Mouse (Mus musculus): ENCODE data around the gene Fat3. TPM values are rescaled to one million over a fixed set of nuclear protein-coding genes. Genes with fewer than 3 reads are reported as not detected.

Fat3 gene
- polyA plus RNA-seq, 1 experiment from 2014 or later, result 5.4 TPM

DNA sequence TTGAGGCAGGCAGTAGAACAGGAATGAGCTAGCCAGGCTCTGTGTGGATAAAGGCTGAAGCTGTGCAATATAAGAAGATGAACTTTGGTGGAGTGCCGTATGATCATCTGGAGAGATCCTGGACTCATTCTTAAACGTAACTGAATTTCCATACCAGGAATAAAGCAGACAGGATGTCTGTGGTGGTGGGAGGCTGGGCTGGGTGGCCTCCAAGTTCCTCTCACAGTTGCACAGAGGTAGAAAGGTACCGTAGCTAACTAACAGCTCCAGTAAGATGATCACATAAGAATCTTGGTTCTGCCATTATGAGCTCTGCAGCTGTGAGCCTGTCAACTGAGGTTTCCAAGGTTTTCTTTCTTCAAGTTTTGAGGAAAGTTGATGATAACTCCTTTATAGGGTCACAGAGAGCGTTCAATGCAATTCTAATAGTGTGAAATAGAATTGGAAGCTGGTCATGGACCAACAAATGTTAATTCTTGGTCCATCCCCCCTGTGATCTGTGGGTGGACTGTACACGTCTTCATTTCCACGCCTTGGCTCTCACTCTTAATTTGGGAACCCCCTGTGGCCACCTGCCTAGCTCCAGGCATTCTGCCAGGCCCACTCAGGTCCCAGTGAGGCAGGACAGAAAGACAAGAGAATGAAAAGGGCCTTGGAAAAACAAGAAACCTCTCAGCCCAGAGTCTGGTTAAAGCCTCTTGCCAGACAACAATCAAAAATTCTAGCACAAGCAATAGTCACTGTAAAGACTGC, 547.3 kb downstream of the Fat3 start:
- no peak overlapping the region for H3K27ac ChIP-seq (replicated peaks; ENCODE audit: low read depth, low read length)
- no peaks in the 10 kb centered on the region for H3K4me1 ChIP-seq (ENCODE audit: control insufficient read depth, insufficient read depth, low read length)
- no peaks in the 10 kb centered on the region for H3K9me3 ChIP-seq (ENCODE audit: control insufficient read depth, low read length)
- DNase-seq (ENCODE audit: low spot score) (peak; percentile 24), ATAC-seq (ENCODE audit: low read depth) (peak; percentile 62)
- 62% methylated on average over 6 of the region's 6 CpGs for WGBS
- no peak overlapping the region for H3K9ac ChIP-seq (ENCODE audit: low read depth, low read length)
- H3K27me3 ChIP-seq (replicated peaks; ENCODE audit: control insufficient read depth, insufficient read depth, low read length), result no peaks in the 10 kb centered on the region
- no peak overlapping the region for H3K4me3 ChIP-seq (ENCODE audit: low read depth, low read length)
- no peaks in the 10 kb centered on the region for H3K36me3 ChIP-seq (ENCODE audit: control insufficient read depth, insufficient read depth, low read length)
- H3K4me2 ChIP-seq (ENCODE audit: low read depth, low read length), result no peak overlapping the region

- H3K36me3 ChIP-seq (ENCODE audit: control insufficient read depth, insufficient read depth, low read length), result no peaks in the 10 kb centered on the region
These were observed 553.0 kb downstream of the Fat3 start for GRCm38 (mm10) chr9:15948086-15948485.

DNA sequence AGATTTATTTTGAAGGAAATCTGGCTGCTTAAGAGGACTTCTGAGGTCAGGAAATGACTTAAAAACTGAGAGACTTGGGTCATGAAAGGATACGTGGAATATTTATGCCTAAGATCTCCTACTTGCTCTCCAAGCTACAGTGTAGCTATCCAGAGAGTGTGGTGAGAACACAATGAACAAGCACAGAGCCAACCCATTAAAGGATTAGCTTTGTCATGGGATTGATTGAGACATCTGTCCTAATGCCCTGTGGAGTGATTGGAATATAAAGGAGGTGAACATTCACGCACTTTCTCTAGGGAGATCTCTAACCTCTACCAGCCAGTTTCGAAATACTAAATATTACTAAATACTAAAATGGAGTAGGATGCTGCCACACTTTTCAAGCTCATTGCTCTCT, 556.9 kb downstream of the Fat3 start:
- 55% methylated on average over 3 of the region's 3 CpGs for WGBS
- no peaks in the 10 kb centered on the region for H3K27me3 ChIP-seq (replicated peaks; ENCODE audit: control insufficient read depth, insufficient read depth, low read length)
- H3K27ac ChIP-seq (replicated peaks; ENCODE audit: low read depth, low read length), result no peak overlapping the region
- H3K4me2 ChIP-seq (ENCODE audit: low read depth, low read length), result no peak overlapping the region
- no peak overlapping the region for H3K9ac ChIP-seq (ENCODE audit: low read depth, low read length)
- H3K4me3 ChIP-seq (ENCODE audit: low read depth, low read length), result no peak overlapping the region
- ATAC-seq (ENCODE audit: low read depth), result no peak
- H3K36me3 ChIP-seq (ENCODE audit: control insufficient read depth, insufficient read depth, low read length), result no peaks in the 10 kb centered on the region
- no peak for DNase-seq (ENCODE audit: low spot score)
- no peaks in the 10 kb centered on the region for H3K9me3 ChIP-seq (ENCODE audit: control insufficient read depth, low read length)
- H3K4me1 ChIP-seq (ENCODE audit: control insufficient read depth, insufficient read depth, low read length), result peaks cover 11% of the 10 kb centered on the region

More at GRCm38 (mm10) chr9:15948086-15948485, 553.0 kb downstream of the Fat3 start:
- Histone ChIP-seq H3K9ac (ENCODE audit: low read depth, low read length) (no peak overlapping the region), H3K27ac (replicated peaks; ENCODE audit: low read depth, low read length) (no peak overlapping the region), H3K4me3 (ENCODE audit: low read depth, low read length) (no peak overlapping the region), H3K4me1 (ENCODE audit: control insufficient read depth, insufficient read depth, low read length) (peaks cover 1% of the 10 kb centered on the region), H3K4me2 (ENCODE audit: low read depth, low read length) (no peak overlapping the region), H3K9me3 (ENCODE audit: control insufficient read depth, low read length) (no peaks in the 10 kb centered on the region), H3K27me3 (replicated peaks; ENCODE audit: control insufficient read depth, insufficient read depth, low read length) (no peaks in the 10 kb centered on the region)
- 77% methylated on average over 4 of the region's 4 CpGs for WGBS
- DNase-seq (ENCODE audit: low spot score) (no peak), ATAC-seq (ENCODE audit: low read depth) (no peak)

- no peak overlapping the region for H3K9ac ChIP-seq (ENCODE audit: low read depth, low read length)
- no peaks in the 10 kb centered on the region for H3K27me3 ChIP-seq (replicated peaks; ENCODE audit: control insufficient read depth, insufficient read depth, low read length)
- no peak overlapping the region for H3K4me3 ChIP-seq (ENCODE audit: low read depth, low read length)
- ATAC-seq (ENCODE audit: low read depth), result no peak
- H3K4me2 ChIP-seq (ENCODE audit: low read depth, low read length), result no peak overlapping the region
- 71% methylated on average over 3 of the region's 3 CpGs for WGBS
- H3K36me3 ChIP-seq (ENCODE audit: control insufficient read depth, insufficient read depth, low read length), result no peaks in the 10 kb centered on the region
- no peak overlapping the region for H3K27ac ChIP-seq (replicated peaks; ENCODE audit: low read depth, low read length)
- no peak for DNase-seq (ENCODE audit: low spot score)
- H3K4me1 ChIP-seq (ENCODE audit: control insufficient read depth, insufficient read depth, low read length), result peaks cover 11% of the 10 kb centered on the region
- H3K9me3 ChIP-seq (ENCODE audit: control insufficient read depth, low read length), result no peaks in the 10 kb centered on the region
These were observed 557.5 kb downstream of the Fat3 start for GRCm38 (mm10) chr9:15943486-15944153.

DNA sequence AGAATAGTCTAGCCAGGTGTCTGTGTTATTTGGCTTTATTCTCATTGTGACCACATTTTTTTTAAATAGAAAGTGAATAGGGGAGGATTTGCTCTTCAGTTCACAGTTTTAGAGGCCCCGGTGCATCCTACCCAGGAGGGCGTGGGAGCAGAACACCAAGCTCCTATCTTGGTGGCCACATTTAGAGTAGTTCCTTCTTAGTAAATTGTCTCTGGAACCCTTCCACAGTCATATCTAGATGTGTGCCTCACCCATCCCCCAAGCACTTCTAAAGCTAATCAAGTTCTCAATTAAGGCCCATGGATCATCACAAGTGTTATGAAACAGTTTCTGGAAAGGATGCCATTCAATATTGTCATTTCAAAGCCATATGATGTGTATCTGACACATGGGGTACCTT, 559.3 kb downstream of the Fat3 start:
- H3K27me3 ChIP-seq (replicated peaks; ENCODE audit: control insufficient read depth, insufficient read depth, low read length), result no peaks in the 10 kb centered on the region
- no peak overlapping the region for H3K27ac ChIP-seq (replicated peaks; ENCODE audit: low read depth, low read length)
- 86% methylated on average over 2 of the region's 2 CpGs for WGBS
- no peaks in the 10 kb centered on the region for H3K36me3 ChIP-seq (ENCODE audit: control insufficient read depth, insufficient read depth, low read length)
- DNase-seq (ENCODE audit: low spot score), result no peak
- H3K4me3 ChIP-seq (ENCODE audit: low read depth, low read length), result no peak overlapping the region
- H3K4me2 ChIP-seq (ENCODE audit: low read depth, low read length), result no peak overlapping the region
- H3K9me3 ChIP-seq (ENCODE audit: control insufficient read depth, low read length), result no peaks in the 10 kb centered on the region
- peaks cover 11% of the 10 kb centered on the region for H3K4me1 ChIP-seq (ENCODE audit: control insufficient read depth, insufficient read depth, low read length)
- ATAC-seq (ENCODE audit: low read depth), result no peak
- H3K9ac ChIP-seq (ENCODE audit: low read depth, low read length), result no peak overlapping the region

- H3K27me3 ChIP-seq (replicated peaks; ENCODE audit: control insufficient read depth, insufficient read depth, low read length), result no peaks in the 10 kb centered on the region
- H3K4me2 ChIP-seq (ENCODE audit: low read depth, low read length), result no peak overlapping the region
- ATAC-seq (ENCODE audit: low read depth) (no peak), DNase-seq (ENCODE audit: low spot score) (no peak)
- WGBS, result 74% methylated on average over 7 of the region's 7 CpGs
- no peaks in the 10 kb centered on the region for H3K9me3 ChIP-seq (ENCODE audit: control insufficient read depth, low read length)
- no peak overlapping the region for H3K27ac ChIP-seq (replicated peaks; ENCODE audit: low read depth, low read length)
- no peak overlapping the region for H3K4me3 ChIP-seq (ENCODE audit: low read depth, low read length)
- no peaks in the 10 kb centered on the region for H3K36me3 ChIP-seq (ENCODE audit: control insufficient read depth, insufficient read depth, low read length)
- H3K4me1 ChIP-seq (ENCODE audit: control insufficient read depth, insufficient read depth, low read length), result peaks cover 11% of the 10 kb centered on the region
- no peak overlapping the region for H3K9ac ChIP-seq (ENCODE audit: low read depth, low read length)
These were observed 560.0 kb downstream of the Fat3 start for GRCm38 (mm10) chr9:15940933-15941673.

DNA sequence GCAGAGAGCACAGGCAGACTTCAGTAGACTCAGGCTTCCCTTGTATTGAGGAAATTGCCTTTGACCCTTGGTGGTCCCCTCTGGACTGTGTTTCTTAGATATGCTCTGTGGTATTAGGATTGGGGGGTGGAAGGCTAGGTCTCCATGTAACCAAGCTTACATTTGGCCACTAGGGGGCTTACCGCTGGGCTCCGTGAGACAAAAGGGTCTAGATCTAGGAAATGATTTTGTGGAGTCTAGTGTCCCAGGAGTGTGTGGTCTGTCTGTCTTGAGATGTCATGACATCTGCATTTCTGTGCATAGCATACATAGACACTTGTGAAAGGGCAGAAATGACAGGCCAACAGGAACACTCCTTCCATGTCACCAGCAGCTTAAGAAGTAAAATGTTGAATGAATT, 561.5 kb downstream of the Fat3 start:
- no peak overlapping the region for H3K4me2 ChIP-seq (ENCODE audit: low read depth, low read length)
- no peaks in the 10 kb centered on the region for H3K9me3 ChIP-seq (ENCODE audit: control insufficient read depth, low read length)
- H3K9ac ChIP-seq (ENCODE audit: low read depth, low read length), result no peak overlapping the region
- H3K4me3 ChIP-seq (ENCODE audit: low read depth, low read length), result no peak overlapping the region
- DNase-seq (ENCODE audit: low spot score) (no peak), ATAC-seq (ENCODE audit: low read depth) (no peak)
- H3K27me3 ChIP-seq (replicated peaks; ENCODE audit: control insufficient read depth, insufficient read depth, low read length), result no peaks in the 10 kb centered on the region
- WGBS, result 45% methylated on average over 2 of the region's 2 CpGs
- H3K36me3 ChIP-seq (ENCODE audit: control insufficient read depth, insufficient read depth, low read length), result no peaks in the 10 kb centered on the region
- H3K27ac ChIP-seq (replicated peaks; ENCODE audit: low read depth, low read length), result no peak overlapping the region
- peaks cover 11% of the 10 kb centered on the region for H3K4me1 ChIP-seq (ENCODE audit: control insufficient read depth, insufficient read depth, low read length)

- Histone ChIP-seq H3K27ac (replicated peaks; ENCODE audit: low read depth, low read length) (no peak overlapping the region), H3K9ac (ENCODE audit: low read depth, low read length) (no peak overlapping the region), H3K4me1 (ENCODE audit: control insufficient read depth, insufficient read depth, low read length) (peaks cover 9% of the 10 kb centered on the region), H3K4me3 (ENCODE audit: low read depth, low read length) (no peak overlapping the region), H3K36me3 (ENCODE audit: control insufficient read depth, insufficient read depth, low read length) (no peaks in the 10 kb centered on the region), H3K9me3 (ENCODE audit: control insufficient read depth, low read length) (no peaks in the 10 kb centered on the region), H3K4me2 (ENCODE audit: low read depth, low read length) (no peak overlapping the region), H3K27me3 (replicated peaks; ENCODE audit: control insufficient read depth, insufficient read depth, low read length) (no peaks in the 10 kb centered on the region)
- WGBS, result 70% methylated on average over 28 of the region's 28 CpGs
- ATAC-seq (ENCODE audit: low read depth), result no peak
- DNase-seq (ENCODE audit: low spot score), result no peak
These were observed 563.1 kb downstream of the Fat3 start for GRCm38 (mm10) chr9:15937837-15938514.
